Mouse (Mus musculus): Measurements from ENCODE around the gene Vsir.

DNA sequence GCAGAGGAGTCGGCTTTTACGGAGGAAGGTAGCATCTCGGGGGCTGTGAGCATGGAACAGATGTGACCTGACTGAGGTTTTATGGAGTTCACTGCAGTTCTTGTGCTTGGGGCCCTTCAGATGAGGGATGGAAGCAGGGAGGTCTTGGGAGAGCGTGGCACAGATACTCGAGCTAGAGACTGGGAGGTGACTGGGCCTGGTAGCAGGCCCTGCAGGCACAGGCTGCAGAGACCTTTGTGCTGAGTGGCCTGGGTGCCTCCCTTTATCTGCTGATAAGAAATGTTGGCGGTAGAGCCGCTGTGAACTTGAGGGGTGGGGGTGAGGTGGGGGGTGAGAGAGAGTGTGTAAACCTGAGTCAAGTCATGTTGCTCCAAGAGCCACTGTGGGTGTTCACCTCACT lies 12.1 kb upstream of the Vsir start:
- no peak for TF ChIP-seq CTCF (IDR thresholded peaks at IDR 0.05)
- TF ChIP-seq POLR2A (IDR thresholded peaks at IDR 0.05; ENCODE audit: insufficient read depth, low read depth, low read length): no peak
- no peak for TF ChIP-seq EP300 (IDR thresholded peaks at IDR 0.05; ENCODE audit: insufficient read depth, low read depth, low read length)
